Mouse (Mus musculus) urinary bladder, postnatal 14 days (tissue): ENCODE measurements around the gene Cyp2d26.

Experiments used
- DNase-seq: peaks from one replicate; pipeline ENCODE4 v3.0.0; 2021; ENCODE audit warnings: low spot score

Cyp2d26 gene

DNA sequence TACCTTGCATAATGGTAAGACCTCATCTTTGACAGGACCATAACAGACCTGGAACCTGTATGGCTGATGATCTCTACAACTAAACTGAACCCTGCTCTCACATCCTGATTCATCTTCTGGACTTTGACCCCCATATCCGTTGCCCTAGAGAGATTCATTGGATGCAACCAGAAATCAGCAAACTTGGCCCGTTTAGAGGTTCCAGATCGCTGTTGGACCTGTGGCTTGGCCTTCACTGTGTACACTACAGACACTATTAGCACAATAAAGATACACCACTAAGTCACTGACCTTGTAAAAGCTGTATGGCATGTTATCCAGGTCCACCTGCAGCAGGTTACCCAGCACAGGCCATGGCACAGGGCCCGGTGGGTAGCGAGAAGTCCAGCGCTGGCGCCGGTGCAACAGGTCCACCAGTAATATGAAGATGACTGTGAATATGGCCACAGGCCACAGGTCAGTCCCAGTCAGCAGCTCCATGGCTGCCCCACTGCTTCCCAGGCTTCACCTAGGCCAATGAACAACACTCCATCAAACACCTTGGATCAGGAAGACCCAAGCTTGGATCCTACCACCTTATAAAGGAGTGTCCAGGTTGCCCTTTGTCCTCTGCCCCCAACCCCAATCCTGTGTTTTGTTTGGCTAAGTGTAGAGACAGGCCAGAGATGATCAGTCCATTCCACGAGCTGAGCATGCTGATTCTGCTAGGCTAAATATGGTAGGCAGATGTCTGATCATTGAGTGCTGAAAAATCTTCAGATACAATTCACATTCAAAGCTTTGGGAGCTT, 30.3 kb downstream of the Cyp2d26 start, which contains the start of gene Cyp2d40:
Gene Cyp2d40 (minus strand): TSS at position 553 of the 790 bp plus-strand sequence.
- DNase-seq, result no peak

DNA sequence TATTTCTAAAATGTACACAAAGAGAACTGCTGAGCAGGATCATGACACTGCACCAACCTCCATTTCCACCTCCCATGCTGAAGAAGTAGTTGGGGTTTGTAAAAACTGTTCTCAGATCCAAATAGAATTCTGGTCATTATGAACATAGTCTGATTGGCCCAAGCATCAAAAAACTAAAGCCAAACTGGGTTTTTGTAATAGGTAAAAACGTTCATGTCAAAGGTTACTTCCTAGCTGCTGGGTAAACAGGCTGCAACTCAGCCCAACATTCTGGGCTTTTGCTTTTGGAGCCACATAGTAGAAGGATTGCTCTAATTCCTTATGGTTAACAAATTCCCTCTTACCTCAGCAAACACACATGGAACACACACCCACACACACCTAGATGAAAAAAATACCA, 46.0 kb downstream of the Cyp2d26 start:
- no peak for DNase-seq

DNA sequence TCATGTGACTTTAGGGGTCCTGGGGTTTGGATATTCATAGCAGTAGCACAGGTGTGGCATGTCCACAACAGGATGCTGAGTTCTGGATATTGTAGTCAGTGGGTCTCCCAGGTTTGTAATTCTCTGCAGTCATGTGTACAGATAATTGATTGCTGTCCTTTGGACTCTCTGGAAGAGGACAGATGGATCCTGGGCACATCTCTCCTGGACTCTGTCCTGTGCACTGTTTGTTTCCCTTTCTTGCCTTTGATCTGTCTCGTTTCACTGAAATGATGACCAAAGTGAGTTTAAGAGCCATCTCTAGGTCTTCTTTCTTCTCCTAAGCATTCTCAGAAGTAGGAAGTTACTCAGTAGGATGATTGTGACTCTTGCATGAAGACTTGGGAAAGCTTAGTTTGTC, 46.6 kb downstream of the Cyp2d26 start:
- no peak for DNase-seq
